Mouse (Mus musculus) testis, adult 2 months (tissue): ENCODE results near the gene Psmc5. TPM values are rescaled to one million over a fixed set of nuclear protein-coding genes. Genes with fewer than 3 reads are reported as not detected.

ENCODE experiments used
- H3K27ac ChIP-seq: fragments of 200-500 bp; 2 replicates; pipeline ENCODE4 v1.5.1; 2012; ENCODE audit warnings: low read depth, low read length; ENCODE audit not compliant: control insufficient read depth, insufficient read depth
- H3K27me3 ChIP-seq: fragments of 200-500 bp; 2 replicates; pipeline ENCODE4 v1.6.1; 2012; ENCODE audit warnings: mild to moderate bottlenecking, low read length, moderate library complexity; ENCODE audit not compliant: control insufficient read depth, insufficient read depth
- H3K36me3 ChIP-seq: fragments of 200-500 bp; 2 replicates; pipeline ENCODE4 v1.6.1; 2012; ENCODE audit warnings: mild to moderate bottlenecking, low read length; ENCODE audit not compliant: control insufficient read depth, insufficient read depth
- H3K4me1 ChIP-seq: fragments of 200-500 bp; 2 replicates; pipeline ENCODE4 v1.6.1; 2012; ENCODE audit warnings: low read length; ENCODE audit not compliant: control insufficient read depth, insufficient read depth
- H3K4me3 ChIP-seq: fragments of 200-500 bp; 2 replicates; pipeline ENCODE4 v1.5.1; 2012; ENCODE audit warnings: low read depth, mild to moderate bottlenecking, low read length, moderate library complexity, mixed read lengths; ENCODE audit not compliant: control insufficient read depth
- CTCF ChIP-seq: fragments of 200-500 bp; IDR thresholded peaks from 2 replicates; pipeline ENCODE4 v1.5.1; 2012; ENCODE audit warnings: low read depth, mild to moderate bottlenecking, inconsistent platforms, low read length, moderate library complexity; ENCODE audit not compliant: control insufficient read depth, insufficient read depth, insufficient replicate concordance
- POLR2A ChIP-seq: fragments of 200-500 bp; IDR thresholded peaks from 2 replicates; pipeline ENCODE4 v1.6.1; 2012; ENCODE audit warnings: low read depth, mild to moderate bottlenecking, inconsistent platforms, low read length, moderate library complexity; ENCODE audit not compliant: control insufficient read depth
- polyA plus RNA-seq: library from polyadenylated mRNA; depleted of rRNA; stranded (reverse); fragments of >200 nt; gene quantifications from 2 replicates; pipeline ENCODE4 v1.2.3, GENCODE M21; 2012

Psmc5 gene
- polyA plus RNA-seq, 1 experiment: 90.9 TPM

GRCm38 (mm10) chr11:106271794-106272643 lies 16.1 kb downstream of the Psmc5 start:
- TF ChIP-seq CTCF (no peak), POLR2A (no peak; the same call in none of the 2 replicates)
- Histone ChIP-seq H3K4me1 (peaks cover 34% of the 10 kb centered on the region), H3K27ac (peak overlapping the region; percentile 97), H3K27me3 (no peaks in the 10 kb centered on the region), H3K36me3 (no peaks in the 10 kb centered on the region), H3K4me3 (peak overlapping the region; percentile 92)

- TF ChIP-seq CTCF (no peak), POLR2A (peak; percentile 88; the same call in 1 of the 2 replicates)
- Histone ChIP-seq H3K27me3 (no peaks in the 10 kb centered on the region), H3K36me3 (no peaks in the 10 kb centered on the region), H3K4me3 (peak within 1 kb of the TSS; percentile 92), H3K4me1 (peaks cover 34% of the 10 kb centered on the region), H3K27ac (peak within 1 kb of the TSS; percentile 97)
These were observed 16.8 kb downstream of the Psmc5 start, which contains the start of gene Smarcd2 for GRCm38 (mm10) chr11:106272644-106273310. Gene Smarcd2 (minus strand): TSS chr11:106272972.

- TF ChIP-seq CTCF: no peak
- TF ChIP-seq POLR2A: no peak
- Histone ChIP-seq H3K27ac (peak overlapping the region; percentile 94), H3K36me3 (no peaks in the 10 kb centered on the region; the same call in 1 of the 2 replicates), H3K4me3 (peak overlapping the region; percentile 92), H3K27me3 (no peaks in the 10 kb centered on the region), H3K4me1 (peaks cover 34% of the 10 kb centered on the region)
These were observed 17.3 kb downstream of the Psmc5 start for GRCm38 (mm10) chr11:106273311-106273684.

GRCm38 (mm10) chr11:106273811-106274210 lies 17.9 kb downstream of the Psmc5 start:
- H3K4me3 ChIP-seq: peak overlapping the region; percentile 92
- no peak for TF ChIP-seq POLR2A
- TF ChIP-seq CTCF: no peak
- no peaks in the 10 kb centered on the region; the same call in 1 of the 2 replicates for H3K36me3 ChIP-seq
- peaks cover 34% of the 10 kb centered on the region for H3K4me1 ChIP-seq
- H3K27ac ChIP-seq: peak overlapping the region; percentile 94
- no peaks in the 10 kb centered on the region for H3K27me3 ChIP-seq

- TF ChIP-seq POLR2A (no peak), CTCF (no peak)
- no peaks in the 10 kb centered on the region; the same call in 1 of the 2 replicates for H3K36me3 ChIP-seq
- H3K27ac ChIP-seq: peak overlapping the region; percentile 49
- no peaks in the 10 kb centered on the region for H3K27me3 ChIP-seq
- peaks cover 31% of the 10 kb centered on the region for H3K4me1 ChIP-seq
- H3K4me3 ChIP-seq: peak overlapping the region; percentile 92
These were observed 18.4 kb downstream of the Psmc5 start for GRCm38 (mm10) chr11:106274374-106274773.

- no peaks in the 10 kb centered on the region for H3K27me3 ChIP-seq
- TF ChIP-seq CTCF: no peak
- peak; percentile 42; the same call in 1 of the 2 replicates for TF ChIP-seq POLR2A
- peak overlapping the region; percentile 92 for H3K4me3 ChIP-seq
- peaks cover 31% of the 10 kb centered on the region for H3K4me1 ChIP-seq
- H3K36me3 ChIP-seq: no peaks in the 10 kb centered on the region; the same call in 1 of the 2 replicates
- H3K27ac ChIP-seq: peak overlapping the region; percentile 49
These were observed 19.0 kb downstream of the Psmc5 start for GRCm38 (mm10) chr11:106274971-106275411.

GRCm38 (mm10) chr11:106276454-106276853 lies 20.5 kb downstream of the Psmc5 start, which contains the start of gene Tcam1:
Gene Tcam1 (plus strand): TSS chr11:106276672.
- H3K4me1 ChIP-seq: peaks cover 24% of the 10 kb centered on the region
- peak within 1 kb of the TSS; percentile 94 for H3K27ac ChIP-seq
- TF ChIP-seq POLR2A (peak; percentile 91; the same call in 1 of the 2 replicates), CTCF (peak; percentile 63; the same call in 1 of the 2 replicates)
- H3K4me3 ChIP-seq: peak within 1 kb of the TSS; percentile 92
- H3K27me3 ChIP-seq: no peaks in the 10 kb centered on the region
- H3K36me3 ChIP-seq: no peaks in the 10 kb centered on the region; the same call in 1 of the 2 replicates
